Mouse (Mus musculus) embryonic stem cell, embryonic (primary cell): Measurements from ENCODE around the gene Gm815.

Experiments
- CTCF ChIA-PET, 4 experiments: fragments of 300-600 bp in 2 of 4; fragments of 350-600 bp in 2 of 4; sonication (Branson Sonifier 250); formaldehyde crosslinking; loops; one replicate each; lab custom pipeline; 2022; ENCODE audit warnings: inconsistent platforms in 2 of 4; lab: Charles Lee
- POLR2A ChIA-PET, 4 experiments: fragments of 300-600 bp in 2 of 4; fragments of 350-600 bp in 2 of 4; sonication (Branson Sonifier 250); formaldehyde crosslinking; loops; one replicate each; lab custom pipeline; 2022; ENCODE audit warnings: antibody characterized with exemption in 4 of 4, inconsistent platforms in 1 of 4; lab: Charles Lee

The Gm815 gene

GRCm38 (mm10) chr19:26870280-26870679, 15.4 kb upstream of the Gm815 start:
- ChIA-PET POLR2A (no interaction called here), CTCF (no interaction called here)

GRCm38 (mm10) chr19:26871096-26871495, 14.6 kb upstream of the Gm815 start:
- ChIA-PET POLR2A (no interaction called here), CTCF (no interaction called here)

DNA sequence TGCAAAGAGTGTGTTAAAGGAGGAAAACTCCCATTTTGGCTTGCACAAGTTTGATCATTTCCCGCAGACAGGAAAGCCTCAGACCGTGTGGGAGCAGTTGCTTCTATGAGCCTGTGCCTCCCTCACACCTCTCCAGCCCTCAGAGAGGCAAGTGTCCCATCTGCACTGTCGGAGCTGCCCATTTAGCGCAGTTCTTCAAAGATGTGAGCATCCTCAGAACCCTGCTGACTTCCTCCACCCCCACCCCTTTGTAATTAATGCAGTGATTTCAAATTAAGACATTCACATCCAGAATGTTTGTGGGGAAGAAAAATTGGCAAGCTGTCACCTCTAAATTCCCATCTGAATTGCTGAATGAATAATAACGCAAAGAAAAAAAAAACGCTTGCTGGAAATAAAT, 12.8 kb upstream of the Gm815 start:
- CTCF ChIA-PET, result interaction anchor here in 2 of 4 experiments (0.6 to 0.7 kb wide), 2 partner anchors 213 to 521 kb away, joined by 3 to 4 read pairs; no protein-coding TSS in a partner anchor
- POLR2A ChIA-PET, result interaction anchor here in 2 of 4 experiments (0.7 kb wide), 2 partner anchors 11 to 479 kb away, joined by 4 read pairs; no protein-coding TSS in a partner anchor

- ChIA-PET CTCF (interaction anchor here in 2 of 4 experiments (0.6 to 0.8 kb wide), 2 partner anchors 14 to 63 kb away, joined by 3 read pairs; no protein-coding TSS in a partner anchor), POLR2A (interaction anchor here in 1 of 4 experiments (2.4 kb wide), 1 partner anchor 29 kb away, joined by 5 read pairs; no protein-coding TSS in a partner anchor)
Measured at GRCm38 (mm10) chr19:26875601-26876000, 10.1 kb upstream of the Gm815 start.

- ChIA-PET CTCF (interaction anchor here in 1 of 4 experiments (0.6 kb wide), 1 partner anchor 548 kb away, joined by 3 read pairs; no protein-coding TSS in a partner anchor), POLR2A (interaction anchor here in 1 of 4 experiments (2.4 kb wide), 1 partner anchor 31 kb away, joined by 5 read pairs; no protein-coding TSS in a partner anchor)
Measured at GRCm38 (mm10) chr19:26877180-26877775, 8.4 kb upstream of the Gm815 start.

DNA sequence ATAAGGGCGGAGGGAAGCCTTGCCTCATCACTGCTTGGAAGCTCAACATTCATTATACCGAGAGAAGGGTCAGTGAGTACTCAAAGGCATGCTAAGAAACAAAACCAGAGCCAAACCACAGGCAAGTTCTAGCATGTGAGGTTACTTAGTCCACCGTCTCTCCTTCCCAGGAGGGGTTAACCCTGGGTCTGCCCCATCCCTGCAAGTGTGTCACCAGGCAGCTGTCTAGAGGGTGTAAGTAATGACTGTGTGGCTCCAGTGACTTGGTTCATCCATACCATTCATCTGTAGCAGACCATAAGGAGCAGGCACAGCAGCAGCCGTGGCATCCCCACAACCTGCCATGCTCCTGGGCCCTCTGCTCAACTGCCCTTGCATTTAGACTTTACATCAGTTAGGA, 5.8 kb upstream of the Gm815 start:
- CTCF ChIA-PET, result interaction anchor here in 1 of 4 experiments (0.6 kb wide), 1 partner anchor 12 kb away, joined by 3 read pairs; no protein-coding TSS in a partner anchor
- POLR2A ChIA-PET, result interaction anchor here in 1 of 4 experiments (0.6 kb wide), 1 partner anchor 35 kb away, joined by 4 read pairs; no protein-coding TSS in a partner anchor

DNA sequence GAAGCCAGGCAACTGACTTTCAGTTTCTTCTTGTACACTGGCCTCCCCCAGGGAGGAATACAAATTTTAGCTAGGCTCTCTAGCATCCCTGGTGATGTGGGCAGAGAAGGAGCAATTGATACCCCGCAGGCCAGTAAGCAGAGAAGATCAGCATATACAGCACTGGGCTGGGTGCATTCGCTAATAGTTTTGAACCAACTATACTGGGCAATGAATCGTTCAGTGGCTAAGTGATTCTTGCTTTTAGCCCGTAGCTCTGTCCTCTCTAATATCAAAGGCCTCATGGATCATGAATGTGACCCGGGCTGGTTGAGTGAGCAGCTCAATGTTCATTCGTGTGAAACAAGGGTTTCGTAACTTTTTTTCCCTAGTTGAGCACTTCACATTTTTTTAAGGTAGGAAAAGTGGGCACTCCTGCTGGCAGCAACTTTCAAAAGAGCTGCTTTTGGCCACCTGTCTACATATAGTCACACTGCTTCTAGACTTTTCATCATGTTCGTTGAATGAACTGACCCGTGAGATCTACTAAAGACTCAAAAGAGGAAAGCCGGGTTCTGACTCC, 3.7 kb upstream of the Gm815 start:
- POLR2A ChIA-PET, result no interaction called here
- CTCF ChIA-PET, result no interaction called here

GRCm38 (mm10) chr19:26888171-26888570, 2.5 kb downstream of the Gm815 start:
- ChIA-PET CTCF (no interaction called here), POLR2A (no interaction called here)

DNA sequence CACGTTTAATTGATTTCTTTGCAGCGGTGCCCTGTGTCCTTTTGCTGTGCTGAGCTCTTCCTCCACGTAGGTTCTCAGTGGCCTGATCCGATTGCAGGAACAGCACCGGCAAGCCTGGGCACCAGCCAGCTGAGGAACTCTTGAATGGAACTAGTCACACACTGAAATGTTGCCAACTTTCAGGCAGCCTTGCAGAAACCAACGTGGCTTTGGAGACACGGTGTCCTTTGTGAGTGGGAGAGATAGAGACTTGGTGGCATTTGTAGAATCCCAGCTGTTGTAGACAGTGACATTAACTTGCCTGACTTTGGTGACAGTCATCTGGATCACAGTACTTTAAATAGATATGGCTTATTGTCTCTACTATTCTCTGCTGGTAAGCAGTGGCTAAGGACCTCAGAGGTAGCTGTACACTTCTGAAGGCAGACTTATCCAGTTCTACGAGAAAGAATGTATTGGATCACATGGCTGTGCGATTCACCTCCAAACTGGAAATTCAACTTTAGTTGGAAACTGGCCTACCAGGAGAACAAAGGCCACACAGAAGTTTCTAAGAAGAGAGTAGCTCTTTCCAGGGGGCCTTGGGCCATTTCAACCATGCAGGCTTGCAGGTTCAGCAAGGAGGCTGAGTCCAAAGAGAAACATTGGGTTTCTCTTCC, 5.8 kb downstream of the Gm815 start:
- CTCF ChIA-PET, result interaction anchor here in 1 of 4 experiments (0.6 kb wide), 1 partner anchor 11 kb away, joined by 3 read pairs; no protein-coding TSS in a partner anchor
- POLR2A ChIA-PET, result no interaction called here

DNA sequence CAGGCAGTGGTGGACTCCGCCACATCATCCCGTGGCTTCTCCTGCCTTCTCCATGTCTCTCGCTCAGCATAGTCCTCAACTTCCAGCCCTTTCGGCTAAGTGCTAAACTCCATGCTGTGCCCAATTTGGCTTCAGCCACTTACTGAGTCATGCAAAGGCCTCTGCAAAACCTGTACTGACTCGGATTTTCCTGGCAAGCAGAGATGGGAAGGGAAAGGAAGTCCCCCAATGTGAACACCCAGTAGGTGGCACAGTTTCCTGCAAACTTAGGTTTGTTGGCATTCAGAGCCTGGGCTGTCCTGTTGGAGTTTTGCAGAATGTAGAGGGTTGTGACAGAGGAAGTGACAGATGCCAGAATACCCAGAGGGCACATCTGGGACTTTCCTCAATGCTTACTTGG, 7.2 kb downstream of the Gm815 start:
- ChIA-PET CTCF (no interaction called here), POLR2A (no interaction called here)

DNA sequence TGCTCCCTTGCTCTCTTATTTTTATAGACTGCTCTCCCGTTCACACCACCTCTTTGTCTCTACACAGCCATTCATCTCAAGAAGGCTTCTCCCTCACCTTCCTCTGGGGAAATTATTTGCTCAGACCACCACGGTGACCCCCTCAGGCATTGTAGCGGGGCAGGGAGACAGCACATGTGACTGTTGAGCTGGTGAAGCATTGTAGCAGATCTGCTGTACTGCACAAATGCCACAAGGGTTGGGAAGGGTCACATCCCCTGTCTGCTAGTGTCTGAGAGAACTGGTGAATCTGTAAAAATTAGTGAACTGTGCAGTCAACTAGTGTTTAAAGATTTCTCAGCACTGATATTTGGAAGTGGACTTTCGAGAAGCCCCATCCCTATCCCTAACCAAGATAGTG, 16.5 kb downstream of the Gm815 start:
- ChIA-PET CTCF (no interaction called here), POLR2A (no interaction called here)

- CTCF ChIA-PET, result no interaction called here
- POLR2A ChIA-PET, result no interaction called here
Measured at GRCm38 (mm10) chr19:26914245-26914644, 28.6 kb downstream of the Gm815 start.

DNA sequence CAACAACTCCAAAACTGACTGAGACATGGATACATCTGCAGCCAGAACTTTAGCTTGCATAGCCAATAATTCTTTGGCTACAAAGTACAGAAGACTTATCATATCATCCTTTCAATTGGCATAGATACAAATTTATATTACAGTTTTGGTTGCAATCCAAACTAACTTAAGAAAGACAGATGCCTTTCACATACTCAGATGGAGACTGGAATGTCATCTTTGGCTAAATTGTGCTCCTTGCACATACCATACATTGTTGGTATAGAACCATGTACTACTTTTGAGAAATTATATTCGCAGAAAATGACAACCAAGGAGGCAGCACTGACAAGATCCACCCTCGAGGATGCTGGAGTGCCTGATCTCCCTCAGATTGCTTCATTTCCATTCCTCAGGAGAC, 35.1 kb downstream of the Gm815 start:
- CTCF ChIA-PET, result no interaction called here
- POLR2A ChIA-PET, result no interaction called here

GRCm38 (mm10) chr19:26930295-26931283, 44.9 kb downstream of the Gm815 start:
- POLR2A ChIA-PET, result no interaction called here
- CTCF ChIA-PET, result no interaction called here

GRCm38 (mm10) chr19:26934186-26934585, 48.5 kb downstream of the Gm815 start:
- CTCF ChIA-PET, result no interaction called here

More at GRCm38 (mm10) chr19:26934186-26934585, 48.5 kb downstream of the Gm815 start:
- POLR2A ChIA-PET, result no interaction called here
